Mouse (Mus musculus) hindbrain, embryonic 11.5 days (tissue): Measurements from ENCODE around the gene Psmd8. TPM values are rescaled to one million over a fixed set of nuclear protein-coding genes. Genes with fewer than 3 reads are reported as not detected.

ENCODE experiments used
- ATAC-seq: fragments of 200-750 bp; cut with Nextera tagmentation; 2 replicates; pipeline ENCODE4 v1.8.0; 2017; ENCODE audit warnings: mild to moderate bottlenecking, moderate TSS enrichment, moderate library complexity; ENCODE audit not compliant: low FRiP score
- DNase-seq: peaks from one replicate; pipeline ENCODE4 v3.0.0-alpha.2; 2015; ENCODE audit warnings: low spot score
- H3K27ac ChIP-seq: fragments of 300-500 bp; sonication (generic); 2 replicates; pipeline ENCODE4 v1.5.1; 2014; ENCODE audit warnings: mild to moderate bottlenecking, low read depth, low read length
- H3K27me3 ChIP-seq: fragments of 300-500 bp; sonication (generic); 2 replicates; pipeline ENCODE4 v1.6.1; 2014; ENCODE audit warnings: mild to moderate bottlenecking, low read length, moderate library complexity, mixed read lengths; ENCODE audit not compliant: control insufficient read depth, insufficient read depth
- H3K36me3 ChIP-seq: fragments of 300-500 bp; sonication (generic); 2 replicates; pipeline ENCODE4 v1.6.1; 2014; ENCODE audit warnings: mild to moderate bottlenecking, low read length, moderate library complexity, mixed read lengths; ENCODE audit not compliant: control insufficient read depth, insufficient read depth
- H3K4me1 ChIP-seq: fragments of 300-500 bp; sonication (generic); replicated peaks from 2 replicates; pipeline ENCODE4 v1.6.1; 2014; ENCODE audit warnings: low read length, mixed read lengths; ENCODE audit not compliant: control insufficient read depth, insufficient read depth
- H3K4me2 ChIP-seq: fragments of 300-500 bp; sonication (generic); replicated peaks from 2 replicates; pipeline ENCODE4 v1.6.1; 2014; ENCODE audit warnings: mild to moderate bottlenecking, low read depth, low read length
- H3K4me3 ChIP-seq: fragments of 300-500 bp; sonication (generic); 2 replicates; pipeline ENCODE4 v1.5.1; 2014; ENCODE audit warnings: low read depth, low read length
- H3K9ac ChIP-seq: fragments of 300-500 bp; sonication (generic); 2 replicates; pipeline ENCODE4 v1.6.1; 2014; ENCODE audit warnings: low read depth, low read length
- H3K9me3 ChIP-seq: fragments of 300-500 bp; sonication (generic); 2 replicates; pipeline ENCODE4 v1.6.1; 2016; ENCODE audit warnings: low read length; ENCODE audit not compliant: control insufficient read depth
- WGBS: fragments of 180-500 bp; shearing (Covaris S2); extraction: QIAGEN DNeasy Blood & Tissue Kit; methylation state at CpG from one replicate; pipeline ENCODE4 v1.1.7; 2014; 5-methylcytosine and 5-hydroxymethylcytosine counted together
- polyA plus RNA-seq: library from polyadenylated mRNA; unstranded; fragments of >200 nt; fragmentation: Nextera tagmentation; extraction: Ambion mirVana; gene quantifications from 2 replicates; pipeline ENCODE4 v1.2.1, GENCODE M21; 2014

Psmd8 gene
- polyA plus RNA-seq, 1 experiment from 2014 or later = 343 TPM

GRCm38 (mm10) chr7:29178106-29178505 lies 2.4 kb downstream of the Psmd8 start:
- Histone ChIP-seq H3K4me2 (no peak overlapping the region), H3K4me3 (0 out of 2 replicates have a peak overlapping the region, but pooled peaks have one; percentile 8), H3K36me3 (peaks cover 5% of the 10 kb centered on the region; the same call in 1 of the 2 replicates), H3K27ac (no peak overlapping the region), H3K4me1 (peaks cover 6% of the 10 kb centered on the region; the same call in 1 of the 2 replicates), H3K9ac (no peak overlapping the region), H3K9me3 (no peaks in the 10 kb centered on the region), H3K27me3 (peaks cover 11% of the 10 kb centered on the region)
- no peak for ATAC-seq
- WGBS = 89% methylated on average over 4 of the region's 4 CpGs
- DNase-seq = no peak

GRCm38 (mm10) chr7:29172390-29173016 lies 8.0 kb downstream of the Psmd8 start:
- peaks cover 12% of the 10 kb centered on the region for H3K4me1 ChIP-seq
- no peak overlapping the region for H3K4me2 ChIP-seq
- H3K27ac ChIP-seq = no peak overlapping the region
- H3K9me3 ChIP-seq = no peaks in the 10 kb centered on the region
- peaks cover 8% of the 10 kb centered on the region; the same call in 1 of the 2 replicates for H3K36me3 ChIP-seq
- H3K9ac ChIP-seq = 0 out of 2 replicates have a peak overlapping the region, but pooled peaks have one; percentile 19
- H3K27me3 ChIP-seq = peaks cover 33% of the 10 kb centered on the region
- WGBS = 22% methylated on average over 27 of the region's 32 CpGs
- ATAC-seq = no peak
- peak; percentile 32 for DNase-seq
- no peak overlapping the region for H3K4me3 ChIP-seq

- peak overlapping the region; percentile 73 for H3K4me3 ChIP-seq
- H3K27ac ChIP-seq = no peak overlapping the region
- peaks cover 12% of the 10 kb centered on the region for H3K4me1 ChIP-seq
- no peak for ATAC-seq
- no peaks in the 10 kb centered on the region for H3K9me3 ChIP-seq
- peaks cover 8% of the 10 kb centered on the region; the same call in 1 of the 2 replicates for H3K36me3 ChIP-seq
- WGBS = 7% methylated on average over 34 of the region's 34 CpGs
- H3K9ac ChIP-seq = peak overlapping the region; percentile 40
- DNase-seq = peak; percentile 35
- H3K27me3 ChIP-seq = peaks cover 35% of the 10 kb centered on the region
- peak overlapping the region; percentile 81 for H3K4me2 ChIP-seq
Observed at GRCm38 (mm10) chr7:29171562-29172097, 8.9 kb downstream of the Psmd8 start.

GRCm38 (mm10) chr7:29170755-29171561 lies 9.5 kb downstream of the Psmd8 start:
- Histone ChIP-seq H3K9me3 (no peaks in the 10 kb centered on the region), H3K27ac (0 out of 2 replicates have a peak overlapping the region, but pooled peaks have one; percentile 17), H3K9ac (peak overlapping the region; percentile 40), H3K4me1 (peaks cover 12% of the 10 kb centered on the region), H3K27me3 (peaks cover 35% of the 10 kb centered on the region), H3K4me3 (peak overlapping the region; percentile 73), H3K36me3 (peaks cover 8% of the 10 kb centered on the region; the same call in 1 of the 2 replicates), H3K4me2 (peak overlapping the region; percentile 81)
- 1% methylated on average over 42 of the region's 43 CpGs for WGBS
- DNase-seq (peak; percentile 57), ATAC-seq (no peak)

DNA sequence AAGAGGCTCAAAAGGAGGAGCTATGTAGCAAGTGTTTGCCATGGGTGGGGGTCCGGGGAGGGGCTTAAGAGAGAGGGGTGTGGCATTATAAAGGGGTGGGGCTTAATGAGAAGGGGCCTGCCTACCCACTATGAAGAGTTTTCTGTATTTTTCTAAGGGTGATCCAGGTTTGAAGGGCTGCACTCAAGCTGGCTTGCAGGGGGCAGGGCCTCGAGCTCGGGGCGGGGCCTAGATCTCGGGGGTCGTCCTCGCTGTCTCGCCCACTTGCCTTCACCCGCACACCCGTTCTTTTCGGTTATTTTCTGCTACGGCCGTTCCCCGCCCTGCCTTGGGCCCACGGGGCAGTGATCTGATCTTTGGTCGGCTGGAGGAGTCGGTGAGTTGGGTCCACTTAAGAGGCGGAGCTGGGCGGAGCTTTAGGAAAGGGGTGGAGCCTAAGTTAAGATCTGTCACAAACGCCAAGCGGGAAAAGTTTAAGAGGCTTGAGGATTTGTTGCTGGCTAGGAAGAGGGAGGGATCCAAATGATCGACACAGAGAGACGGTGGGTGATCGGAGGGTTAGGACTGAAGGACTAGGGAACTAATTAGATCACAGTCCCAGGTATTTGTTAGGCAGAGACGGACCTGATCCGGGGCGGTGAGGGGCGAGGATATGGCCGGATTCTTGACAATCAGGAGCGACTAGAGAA lies 10.3 kb downstream of the Psmd8 start, which contains the start of the genes Ggn and Spred3:
TSS of gene Ggn (plus strand) at position 145 of the 689 bp plus-strand sequence.
TSS of gene Spred3 (minus strand) at position 346 of the 689 bp plus-strand sequence.
- peak within 1 kb of the TSS; percentile 81 for H3K4me2 ChIP-seq
- peak; percentile 53 for ATAC-seq
- no peaks in the 10 kb centered on the region for H3K9me3 ChIP-seq
- H3K4me1 ChIP-seq = peaks cover 12% of the 10 kb centered on the region
- peaks cover 35% of the 10 kb centered on the region for H3K27me3 ChIP-seq
- DNase-seq = peak; percentile 77
- peak within 1 kb of the TSS; percentile 66; the same call in 1 of the 2 replicates for H3K27ac ChIP-seq
- 0% methylated on average over 30 of the region's 30 CpGs for whole genome bisulfite sequencing
- peaks cover 8% of the 10 kb centered on the region; the same call in 1 of the 2 replicates for H3K36me3 ChIP-seq
- H3K9ac ChIP-seq = peak within 1 kb of the TSS; percentile 70
- H3K4me3 ChIP-seq = peak within 1 kb of the TSS; percentile 73

DNA sequence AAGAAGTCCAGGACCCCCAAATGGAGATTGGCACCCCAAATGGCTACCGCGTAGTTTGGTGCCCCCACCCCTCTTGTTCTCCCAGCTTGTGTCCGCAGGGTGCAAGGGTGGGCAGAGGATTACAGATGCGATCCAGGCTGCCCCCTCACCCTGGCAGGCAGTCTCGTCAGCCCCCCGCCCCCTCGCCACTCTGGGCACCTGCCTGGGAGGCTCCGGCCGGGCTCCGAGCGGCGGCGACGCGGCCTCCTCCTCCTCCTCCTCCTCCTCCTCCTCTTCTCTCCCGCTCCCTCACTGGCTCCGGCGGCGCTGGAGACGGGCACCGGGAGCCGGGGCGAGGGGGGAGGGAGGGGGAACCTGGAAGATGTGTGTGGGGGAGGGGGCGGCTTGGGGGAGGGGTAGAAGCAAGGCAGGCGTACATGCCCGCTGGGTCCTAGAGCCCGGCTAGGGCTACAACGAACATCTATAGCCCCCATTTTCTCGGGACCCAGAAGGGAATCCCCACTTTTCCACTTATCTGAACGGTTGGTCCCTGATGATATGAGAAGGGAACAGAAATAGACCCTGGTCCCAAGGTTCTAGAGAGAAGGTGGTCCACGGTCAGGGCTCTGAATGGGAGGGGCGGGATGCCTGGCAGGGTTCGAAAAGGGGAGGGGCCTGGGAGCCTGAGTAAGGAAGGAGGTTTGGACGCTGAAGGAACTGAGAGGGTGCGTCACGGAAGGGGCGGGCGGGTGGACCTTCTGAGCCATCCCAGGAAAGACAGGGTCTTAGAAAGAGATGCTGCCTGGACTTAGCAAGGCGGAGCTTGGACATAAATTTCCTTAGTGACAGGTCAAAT lies 11.1 kb downstream of the Psmd8 start:
- Histone ChIP-seq H3K9me3 (no peaks in the 10 kb centered on the region), H3K27ac (peak overlapping the region; percentile 66; the same call in 1 of the 2 replicates), H3K4me3 (peak overlapping the region; percentile 73), H3K36me3 (peaks cover 8% of the 10 kb centered on the region; the same call in 1 of the 2 replicates), H3K4me2 (peak overlapping the region; percentile 81), H3K9ac (peak overlapping the region; percentile 70), H3K27me3 (peaks cover 35% of the 10 kb centered on the region), H3K4me1 (peaks cover 12% of the 10 kb centered on the region)
- 0% methylated on average over 31 of the region's 39 CpGs for WGBS
- ATAC-seq (peak; percentile 81), DNase-seq (peak; percentile 88)

DNA sequence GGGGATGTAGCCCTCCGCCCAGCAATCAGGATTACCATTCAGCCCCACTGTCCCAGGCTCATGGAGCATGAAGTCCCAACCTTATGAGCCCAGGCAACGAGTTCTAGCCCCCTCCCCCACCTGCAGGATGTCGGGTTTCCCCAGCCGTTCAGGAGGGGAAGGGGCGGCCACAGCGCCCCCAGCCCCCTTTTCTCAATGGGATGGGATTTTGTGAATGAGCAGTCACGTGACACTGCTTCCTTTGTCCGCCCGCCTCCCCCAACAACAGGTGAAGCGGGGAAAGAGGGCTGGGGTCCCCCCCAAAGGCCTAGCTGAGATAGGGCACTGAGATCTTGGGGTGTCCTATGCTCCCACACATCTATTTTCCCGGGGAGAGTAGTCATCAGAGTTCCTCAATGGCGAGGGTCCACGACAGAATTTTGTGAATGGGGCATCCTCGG lies 11.7 kb downstream of the Psmd8 start:
- Histone ChIP-seq H3K27me3 (peaks cover 30% of the 10 kb centered on the region), H3K27ac (peak overlapping the region; percentile 66; the same call in 1 of the 2 replicates), H3K4me2 (peak overlapping the region; percentile 81), H3K36me3 (peaks cover 7% of the 10 kb centered on the region; the same call in 1 of the 2 replicates), H3K4me1 (peaks cover 12% of the 10 kb centered on the region), H3K9ac (peak overlapping the region; percentile 70), H3K9me3 (no peaks in the 10 kb centered on the region), H3K4me3 (peak overlapping the region; percentile 73)
- DNase-seq (peak; percentile 74), ATAC-seq (peak; percentile 15; the same call in 1 of the 2 replicates)
- WGBS = 0% methylated on average over 14 of the region's 14 CpGs
